Mouse (Mus musculus) liver, postnatal 0 days (tissue): Measurements from ENCODE around the gene Otud4.

Source experiments
- CTCF ChIP-seq: sonication (generic); IDR thresholded peaks from 2 replicates; pipeline ENCODE4 v1.5.1; 2016; ENCODE audit warnings: antibody characterized with exemption, low read depth
- EP300 ChIP-seq: IDR thresholded peaks from 2 replicates; pipeline ENCODE4 v1.6.1; 2016; ENCODE audit warnings: antibody characterized with exemption, low read depth, mild to moderate bottlenecking

DNA sequence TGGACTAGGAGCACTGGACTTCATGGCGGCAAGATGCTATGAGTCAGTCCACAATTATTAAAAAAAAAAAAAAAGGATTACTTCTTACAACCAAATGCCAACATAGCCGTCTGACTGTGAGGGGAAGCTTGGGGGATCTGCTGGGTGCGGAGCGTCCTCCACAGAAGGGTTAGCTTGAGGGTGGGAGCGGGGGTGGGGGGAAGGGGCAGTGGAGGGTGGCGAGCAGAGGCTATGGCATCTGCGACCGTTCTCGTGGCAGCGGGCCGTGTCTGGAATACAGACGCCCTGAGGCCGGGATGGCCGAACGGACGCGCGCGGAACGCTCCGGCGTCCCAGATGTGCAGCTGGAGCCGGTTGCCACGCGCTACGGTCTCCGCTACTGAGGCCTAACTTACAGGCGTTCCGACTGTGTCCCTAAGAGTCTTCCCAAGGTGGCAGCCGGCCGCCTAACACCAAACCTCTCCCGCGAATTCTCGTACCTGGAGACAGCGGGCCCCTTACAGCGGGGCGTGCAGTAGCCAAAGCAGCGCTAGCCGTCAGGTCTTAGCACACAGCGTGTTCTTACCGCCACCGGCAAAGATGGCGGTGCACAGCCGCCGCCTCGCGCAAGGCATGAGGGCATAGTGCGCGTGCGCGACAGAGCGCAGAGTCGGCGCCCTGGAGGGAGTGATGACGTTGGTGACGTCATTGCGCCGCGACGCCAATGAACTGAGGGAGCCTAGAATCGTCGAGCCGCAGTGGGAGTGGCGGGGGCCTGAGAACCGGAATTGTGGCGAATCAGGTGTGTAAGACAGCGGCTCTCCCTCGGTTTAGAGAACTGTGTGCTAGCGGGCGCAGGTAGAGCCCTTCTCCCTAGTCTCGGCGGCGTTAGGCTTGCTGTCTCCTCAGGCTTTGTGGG, 71.9 kb downstream of the Otud4 start, which contains the start of the genes Abce1 and Anapc10:
- TF ChIP-seq CTCF (no peak), EP300 (no peak)
